Mouse (Mus musculus) frontal cortex, postnatal 10 days (tissue): ENCODE data around the gene Prpf6.

Experiments
- DNase-seq, 2 experiments: peaks; one replicate each; pipeline ENCODE4 v3.0.0; 2022; ENCODE audit warnings: low spot score in 2 of 2, mixed read lengths in 1 of 2

Gene Prpf6

DNA sequence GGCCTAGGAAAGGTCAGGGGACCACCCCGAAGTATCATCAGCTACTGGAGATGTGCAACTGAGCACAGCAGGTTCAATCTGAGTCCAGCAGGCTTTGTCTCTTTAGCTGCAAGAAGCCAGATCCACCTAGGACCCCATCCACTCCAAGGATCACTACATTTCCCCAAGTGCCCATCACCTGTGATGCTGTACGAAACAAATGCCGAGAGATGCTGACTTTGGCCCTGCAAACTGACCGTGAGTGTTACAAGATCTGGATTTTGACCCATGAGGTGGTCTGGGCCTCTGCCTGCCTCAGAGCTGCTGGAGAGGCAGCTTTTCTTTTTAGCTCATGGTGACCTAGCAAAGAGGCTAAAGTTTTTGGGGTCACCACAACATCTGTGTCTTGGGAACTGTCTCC is 94.0 kb downstream of the Prpf6 start:
- no peak for DNase-seq

DNA sequence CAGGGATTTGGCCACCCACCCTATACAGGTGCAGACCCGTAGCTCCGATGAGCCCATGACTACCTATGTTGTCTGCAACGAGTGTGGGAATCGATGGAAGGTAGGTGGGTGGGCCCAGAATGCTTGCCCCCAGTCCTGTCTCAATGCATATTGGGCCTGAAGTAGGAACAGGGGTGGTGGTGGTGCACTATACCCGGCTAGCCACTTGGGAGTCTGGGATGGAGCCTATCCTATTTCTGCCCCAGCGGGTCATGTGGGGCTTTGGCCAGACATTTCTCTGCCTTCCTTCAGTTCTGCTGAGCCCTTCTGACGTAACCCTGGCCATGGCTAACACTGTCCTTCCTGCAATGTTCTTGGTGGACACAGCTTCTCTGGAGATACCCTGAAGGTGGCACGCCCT is 95.9 kb downstream of the Prpf6 start:
- no peak for DNase-seq

DNA sequence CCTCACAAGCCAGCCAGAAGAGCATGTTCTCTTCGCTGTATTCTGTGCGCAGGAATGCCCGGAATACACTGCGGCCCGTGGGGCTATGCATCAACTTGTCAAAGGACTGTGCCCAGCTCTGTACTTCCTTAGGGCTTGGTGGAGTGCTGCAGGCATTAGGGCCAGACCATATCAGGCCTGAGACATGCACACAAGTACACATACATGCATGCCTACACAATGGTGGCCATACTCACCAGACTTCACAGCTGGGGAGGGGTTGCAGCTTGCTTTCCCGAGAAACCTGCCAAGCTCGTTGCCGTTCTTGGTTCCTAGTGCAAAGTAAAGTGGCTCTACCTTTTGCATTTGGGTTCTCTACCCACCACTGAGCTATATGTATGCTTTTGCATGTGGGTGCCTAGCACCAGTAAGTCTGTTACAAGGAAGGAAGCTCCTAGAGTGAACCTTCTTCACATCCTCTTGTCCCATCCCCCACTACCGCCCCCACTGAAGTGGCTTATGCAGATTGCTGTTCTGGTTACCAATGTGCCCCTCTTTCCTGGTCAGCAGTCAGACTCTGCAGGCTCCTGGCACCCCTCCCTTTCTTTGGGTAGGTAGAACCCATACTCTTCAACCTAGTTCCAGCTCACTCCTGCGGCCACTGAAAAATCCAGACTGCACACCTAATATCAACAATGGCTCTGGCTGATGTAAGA is 97.9 kb downstream of the Prpf6 start:
- no peak for DNase-seq

DNA sequence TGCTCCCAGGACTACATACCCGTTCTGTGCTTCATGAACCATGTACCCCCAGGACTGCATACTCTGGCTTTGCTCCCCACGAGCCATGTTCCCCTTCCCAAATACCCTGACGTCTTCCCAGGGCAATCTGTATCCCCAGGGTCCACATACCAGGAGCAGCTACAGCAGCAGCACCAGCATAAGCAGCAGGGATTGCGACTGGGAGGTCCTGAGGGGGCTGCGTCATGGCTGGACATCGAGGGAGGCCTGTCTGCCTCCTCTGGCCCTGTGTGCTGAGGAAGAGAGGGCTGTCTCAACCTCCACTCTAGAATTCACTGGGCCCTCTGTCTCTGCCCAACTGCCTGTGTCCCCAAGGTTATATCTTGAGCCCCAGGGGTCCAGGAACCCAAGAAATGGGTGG is 99.4 kb downstream of the Prpf6 start:
- no peak for DNase-seq

DNA sequence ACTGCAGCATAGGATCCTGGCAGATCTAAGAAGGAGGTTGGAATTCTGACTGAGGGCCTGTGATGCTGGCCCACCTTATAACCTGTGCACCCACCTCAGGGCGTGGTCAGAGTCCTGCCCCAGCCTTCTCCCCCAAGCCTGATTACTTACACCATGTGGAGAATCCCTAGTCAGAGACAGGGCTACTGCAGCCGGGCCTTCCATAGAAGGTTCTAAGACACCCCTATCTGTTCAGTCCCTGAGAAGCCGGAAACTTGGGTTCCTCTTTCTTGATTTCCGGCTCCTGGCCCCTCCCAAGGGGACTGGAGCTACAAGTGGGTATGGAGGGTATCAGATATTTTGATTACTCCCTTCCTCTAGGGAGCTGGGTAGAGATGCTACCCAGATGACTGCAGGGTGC is 99.9 kb downstream of the Prpf6 start:
- DNase-seq, result no peak

DNA sequence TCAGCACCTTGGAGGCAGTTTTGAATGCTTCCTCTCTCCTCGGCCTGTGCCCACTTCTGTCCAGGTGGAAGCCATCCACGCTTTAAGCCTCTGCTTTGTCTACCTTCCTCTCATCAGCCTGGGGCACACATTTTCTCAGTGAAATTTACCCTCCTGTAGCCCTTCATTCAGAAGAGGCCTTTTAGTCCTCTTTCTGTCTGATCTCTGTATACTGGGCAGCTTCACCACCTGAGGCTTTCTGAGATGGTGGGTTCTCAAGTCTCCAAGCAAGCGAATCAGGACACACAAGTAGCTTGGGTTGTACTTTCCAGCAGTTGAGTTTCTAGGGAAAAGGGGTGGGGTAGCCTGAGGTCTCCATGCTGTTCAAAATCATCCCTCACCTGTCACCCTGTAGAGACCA is 100.6 kb downstream of the Prpf6 start:
- DNase-seq, result no peak

DNA sequence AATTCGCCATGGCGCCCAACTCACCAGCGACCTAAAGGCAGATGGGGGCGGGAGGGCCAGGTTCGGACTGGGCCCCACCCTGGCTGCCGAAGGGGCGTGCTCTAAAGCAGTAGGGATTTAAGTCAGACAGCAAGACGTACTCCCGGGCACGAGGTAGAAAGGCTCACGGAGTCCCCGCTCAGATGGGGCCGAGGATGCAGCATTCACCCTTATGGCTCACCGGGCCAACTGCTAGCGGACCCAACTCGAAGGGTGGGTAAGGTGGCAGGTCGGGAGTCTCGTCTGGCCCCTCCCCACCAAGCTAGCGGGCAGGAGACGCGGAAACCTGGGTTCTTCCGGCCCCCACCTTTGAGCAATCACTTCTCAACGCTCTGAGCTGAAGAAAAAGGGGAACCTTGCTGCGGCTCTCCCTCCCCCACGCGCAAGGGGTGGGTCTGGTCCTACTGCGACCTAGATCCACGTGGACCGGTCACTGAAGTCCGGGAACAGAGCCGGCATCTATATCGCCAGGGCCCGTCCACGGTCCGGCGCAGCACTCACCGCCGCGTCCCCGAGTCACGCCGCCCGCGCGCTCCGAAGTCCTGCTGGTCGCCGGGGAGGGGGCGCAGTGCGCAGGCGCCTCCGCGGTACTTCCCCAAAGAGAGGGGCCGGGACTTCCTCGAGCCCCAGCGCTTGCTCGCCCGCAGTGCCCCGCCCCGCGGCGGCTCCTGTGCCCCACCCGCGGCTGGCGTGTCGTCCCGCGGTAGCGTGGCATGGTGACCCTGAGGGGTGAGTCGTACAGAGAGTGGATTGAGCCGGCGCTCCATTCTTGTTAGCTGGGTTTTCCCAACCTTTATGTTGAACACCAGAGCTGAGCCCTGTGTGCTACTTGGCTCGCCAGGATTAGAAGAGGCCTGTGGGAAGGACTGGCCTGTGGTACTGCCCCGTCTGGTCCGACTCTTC is 101.9 kb downstream of the Prpf6 start, which contains the start of gene Rgs19:
Gene Rgs19, minus strand, starts transcription at position 639 of the 942 bp plus-strand sequence.
- peak; percentile 66 to 81 for DNase-seq

DNA sequence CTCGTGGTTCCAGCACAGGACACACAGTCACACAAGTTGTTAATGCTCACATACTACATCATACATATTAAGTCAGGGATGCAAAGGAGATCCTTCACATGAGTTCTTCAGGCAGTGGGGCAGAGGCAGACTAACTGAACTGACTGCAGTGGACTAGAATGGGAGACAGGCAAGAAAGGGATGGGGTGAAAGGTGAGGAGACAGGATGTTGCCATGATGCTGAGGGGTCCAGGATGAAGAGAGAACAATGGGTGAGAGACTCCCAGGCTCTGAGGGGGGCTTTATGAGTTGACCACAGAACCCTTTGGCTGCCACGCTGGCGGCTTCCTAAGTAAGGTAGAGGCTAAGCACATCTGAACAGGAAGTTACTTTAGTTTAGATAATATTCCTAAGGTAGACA is 102.9 kb downstream of the Prpf6 start:
- DNase-seq, result no peak

DNA sequence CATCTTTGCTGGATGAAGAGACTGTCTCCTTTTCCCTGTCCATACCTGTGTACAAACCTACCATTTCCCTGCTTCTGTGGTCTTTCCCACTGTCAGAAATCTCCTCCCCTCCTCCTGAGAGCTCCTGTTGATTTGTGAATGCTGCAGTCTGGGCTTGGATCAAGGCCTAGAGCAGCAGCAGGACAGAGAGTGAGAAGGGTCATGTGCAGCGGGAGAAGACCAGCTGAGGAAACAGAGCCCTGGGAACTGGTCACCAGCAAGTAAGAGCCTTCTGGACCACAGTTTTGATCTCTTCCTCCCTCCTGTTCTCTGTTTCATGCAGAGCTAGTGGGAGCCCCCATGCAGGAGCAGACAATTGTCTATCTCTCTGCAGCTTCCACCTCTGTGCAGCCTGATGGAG is 104.1 kb downstream of the Prpf6 start:
- DNase-seq, result no peak

DNA sequence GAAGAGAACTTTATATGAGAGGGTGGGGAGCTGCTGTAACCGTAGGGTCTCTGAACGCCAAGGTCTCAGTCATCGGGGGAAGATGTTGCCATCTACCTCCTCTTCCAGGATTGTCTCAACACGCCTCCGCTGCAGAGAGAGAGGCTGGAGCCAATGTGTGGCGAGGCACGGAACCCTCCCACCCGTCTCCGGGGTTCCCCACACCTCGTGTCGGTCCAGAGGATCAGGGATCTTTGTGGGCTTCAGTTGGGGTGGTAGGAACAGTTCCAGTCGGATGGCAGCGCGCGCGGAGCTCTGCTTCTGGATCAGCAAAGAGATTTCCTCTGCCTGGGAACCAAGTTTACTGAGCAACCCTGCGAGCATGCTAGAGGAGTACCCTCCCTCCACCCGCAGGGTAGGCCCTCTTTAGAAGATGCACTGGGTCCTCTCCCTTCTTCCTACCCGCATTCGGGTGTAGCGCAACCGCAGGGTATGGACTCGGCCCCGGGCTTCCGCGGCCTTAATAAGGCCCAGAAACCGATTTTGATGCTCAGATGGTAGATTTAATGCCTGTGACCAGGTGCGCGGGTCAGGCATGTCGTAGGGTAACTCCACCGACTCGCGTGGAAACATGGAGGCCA is 105.2 kb downstream of the Prpf6 start:
- no peak for DNase-seq

DNA sequence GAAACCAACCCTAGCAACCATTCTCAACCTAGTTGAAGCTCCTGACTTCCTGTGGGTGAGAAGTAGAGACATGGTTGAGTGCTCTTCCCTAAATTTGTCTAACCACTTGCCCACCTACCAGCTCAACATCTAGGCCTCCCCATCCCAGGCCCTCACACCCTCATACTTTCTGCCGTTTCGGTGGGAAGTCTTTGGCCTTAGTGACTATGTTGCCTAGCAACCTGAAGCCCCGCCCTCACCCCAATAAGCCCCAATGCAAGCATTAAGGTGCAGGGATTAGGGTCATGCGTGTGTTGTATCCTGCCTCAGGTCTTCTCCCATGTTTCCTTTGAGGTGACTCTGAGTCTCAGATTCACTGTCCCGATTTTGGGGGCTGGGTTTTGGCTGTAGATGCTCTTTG is 106.6 kb downstream of the Prpf6 start, which contains the start of gene Lkaaear1:
Gene Lkaaear1, minus strand, starts transcription at position 202 of the 400 bp plus-strand sequence.
- DNase-seq, result no peak
